Mouse (Mus musculus): Measurements from ENCODE around the gene Ankrd65.

DNA sequence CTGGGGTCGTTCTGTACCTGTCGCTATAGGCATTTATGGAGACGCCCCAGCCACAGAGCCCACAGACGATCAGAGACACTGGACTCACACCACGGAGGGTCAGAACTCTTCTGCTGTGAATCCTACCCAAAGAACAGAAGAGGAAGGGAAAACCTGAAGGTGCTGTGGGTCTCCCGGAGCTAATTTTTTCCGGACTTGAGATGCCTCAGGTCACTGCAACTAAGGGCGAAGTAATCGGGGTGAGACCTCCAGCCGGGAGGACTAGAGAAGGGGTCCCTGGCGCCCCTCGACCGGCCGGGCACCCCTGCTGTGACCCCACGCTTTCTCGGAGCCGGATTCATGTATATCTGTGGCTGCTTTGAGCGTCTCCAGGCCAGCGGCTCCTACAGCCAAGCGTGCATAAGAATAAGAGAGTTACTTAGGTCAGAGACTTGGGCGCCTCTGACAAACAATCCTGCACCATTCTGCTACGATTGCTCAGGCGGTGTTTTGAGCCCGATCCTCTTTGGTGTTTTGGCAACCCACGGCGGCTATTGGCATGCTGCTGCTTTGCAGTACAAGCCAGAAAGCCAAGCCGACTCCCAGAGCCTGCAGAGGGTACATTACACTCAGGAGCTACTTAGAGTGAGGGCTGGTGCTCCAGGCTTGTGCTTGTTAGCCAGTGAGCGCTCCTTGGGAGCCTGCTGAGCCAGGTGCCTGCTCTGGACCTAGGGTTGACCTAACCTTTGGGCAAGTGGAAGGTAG is 28.7 kb upstream of the Ankrd65 start:
- TF ChIP-seq CTCF (IDR thresholded peaks at IDR 0.05; ENCODE audit: low read depth) (no peak), EP300 (IDR thresholded peaks at IDR 0.05; ENCODE audit: low read depth) (no peak; the same call in 1 of the 2 replicates)
